Mouse (Mus musculus) heart, embryonic 14.5 days (tissue): ENCODE measurements at regions not wholly inside any gene's neighbourhood (a gene's known extent, or its start where the extent isn't known, plus 50 kb on each side); places are given as distances from the start of the nearest gene placed in this dataset.

ENCODE experiments used
- ATAC-seq: fragments of 200-750 bp; cut with Nextera tagmentation; 2 replicates; pipeline ENCODE4 v1.8.0; 2017; ENCODE audit warnings: low read depth, moderate TSS enrichment; ENCODE audit not compliant: insufficient number of reproducible peaks, insufficient read depth, low FRiP score
- H3K27ac ChIP-seq, 2 experiments: fragments of 200-500 bp in 1 of 2; fragments of 300-500 bp in 1 of 2; sonication (generic) in 1 of 2; replicated peaks in 1 of 2; 2 replicates each; pipeline ENCODE4 v1.5.1; 2012 to 2014; ENCODE audit warnings: low read depth in 2 of 2, low read length in 2 of 2, control low read depth in 1 of 2, mild to moderate bottlenecking in 1 of 2, mixed read lengths in 1 of 2; ENCODE audit not compliant: control insufficient read depth in 1 of 2, insufficient read depth in 1 of 2
- H3K27me3 ChIP-seq: fragments of 300-500 bp; sonication (generic); 2 replicates; pipeline ENCODE4 v1.6.1; 2014; ENCODE audit warnings: mild to moderate bottlenecking, low read length, control low read depth; ENCODE audit not compliant: control insufficient read depth, insufficient read depth
- H3K36me3 ChIP-seq: fragments of 300-500 bp; sonication (generic); 2 replicates; pipeline ENCODE4 v1.6.1; 2014; ENCODE audit warnings: mild to moderate bottlenecking, control low read depth, low read length, mixed read lengths; ENCODE audit not compliant: control insufficient read depth, insufficient read depth
- H3K4me1 ChIP-seq, 2 experiments: fragments of 200-500 bp in 1 of 2; fragments of 300-500 bp in 1 of 2; sonication (generic) in 1 of 2; 2 replicates each; pipeline ENCODE4 v1.6.1; 2012 to 2014; ENCODE audit warnings: low read length in 2 of 2, control low read depth in 1 of 2, mixed read lengths in 1 of 2; ENCODE audit not compliant: control insufficient read depth in 2 of 2, insufficient read depth in 2 of 2
- H3K4me2 ChIP-seq: fragments of 300-500 bp; sonication (generic); 2 replicates; pipeline ENCODE4 v1.6.1; 2014; ENCODE audit warnings: mild to moderate bottlenecking, low read length
- H3K4me3 ChIP-seq, 2 experiments: fragments of 200-500 bp in 1 of 2; fragments of 300-500 bp in 1 of 2; sonication (generic) in 1 of 2; 2 replicates each; pipeline ENCODE4 v1.5.1; 2012 to 2014; ENCODE audit warnings: low read length in 2 of 2, mild to moderate bottlenecking in 2 of 2, control low read depth in 1 of 2, low read depth in 1 of 2, moderate library complexity in 1 of 2; ENCODE audit not compliant: control insufficient read depth in 1 of 2, insufficient read depth in 1 of 2
- H3K9ac ChIP-seq: fragments of 300-500 bp; sonication (generic); 2 replicates; pipeline ENCODE4 v1.6.1; 2014; ENCODE audit warnings: mild to moderate bottlenecking, low read length
- H3K9me3 ChIP-seq: fragments of 300-500 bp; sonication (generic); 2 replicates; pipeline ENCODE4 v1.6.1; 2016; ENCODE audit warnings: low read length, control low read depth; ENCODE audit not compliant: control insufficient read depth
- WGBS: fragments of 180-500 bp; shearing (Covaris S2); extraction: QIAGEN DNeasy Blood & Tissue Kit; methylation state at CpG from one replicate; pipeline ENCODE4 v1.1.7; 2014; 5-methylcytosine and 5-hydroxymethylcytosine counted together

DNA sequence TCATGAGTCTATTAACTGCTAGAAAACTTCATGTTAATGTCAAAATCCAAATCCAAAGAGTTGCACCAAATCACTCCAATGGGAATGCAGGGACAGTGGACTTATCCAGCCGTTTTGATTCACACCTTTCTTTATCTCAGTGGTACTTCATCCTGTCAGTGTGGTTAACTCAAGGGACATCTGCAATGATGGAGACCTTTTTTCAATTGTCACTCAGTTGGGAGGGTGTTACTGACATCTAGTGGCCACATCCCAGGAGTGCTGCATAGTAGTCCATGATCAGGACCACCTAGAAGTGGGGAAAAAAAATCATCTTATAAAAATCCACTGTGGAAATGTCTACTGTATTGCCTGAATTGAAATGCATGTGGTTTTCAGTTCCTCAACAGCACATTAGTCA, 372.1 kb downstream of the Nsun3 start:
- no peaks in the 10 kb centered on the region for H3K27me3 ChIP-seq
- no peak overlapping the region for H3K4me2 ChIP-seq
- H3K9me3 ChIP-seq = no peaks in the 10 kb centered on the region
- no peak overlapping the region for H3K4me3 ChIP-seq
- H3K36me3 ChIP-seq = no peaks in the 10 kb centered on the region
- no peak overlapping the region for H3K9ac ChIP-seq
- no peak for ATAC-seq
- no peak overlapping the region for H3K27ac ChIP-seq
- 3% methylated on average over 1 of the region's 1 CpGs for WGBS
- H3K4me1 ChIP-seq = no peaks in the 10 kb centered on the region

DNA sequence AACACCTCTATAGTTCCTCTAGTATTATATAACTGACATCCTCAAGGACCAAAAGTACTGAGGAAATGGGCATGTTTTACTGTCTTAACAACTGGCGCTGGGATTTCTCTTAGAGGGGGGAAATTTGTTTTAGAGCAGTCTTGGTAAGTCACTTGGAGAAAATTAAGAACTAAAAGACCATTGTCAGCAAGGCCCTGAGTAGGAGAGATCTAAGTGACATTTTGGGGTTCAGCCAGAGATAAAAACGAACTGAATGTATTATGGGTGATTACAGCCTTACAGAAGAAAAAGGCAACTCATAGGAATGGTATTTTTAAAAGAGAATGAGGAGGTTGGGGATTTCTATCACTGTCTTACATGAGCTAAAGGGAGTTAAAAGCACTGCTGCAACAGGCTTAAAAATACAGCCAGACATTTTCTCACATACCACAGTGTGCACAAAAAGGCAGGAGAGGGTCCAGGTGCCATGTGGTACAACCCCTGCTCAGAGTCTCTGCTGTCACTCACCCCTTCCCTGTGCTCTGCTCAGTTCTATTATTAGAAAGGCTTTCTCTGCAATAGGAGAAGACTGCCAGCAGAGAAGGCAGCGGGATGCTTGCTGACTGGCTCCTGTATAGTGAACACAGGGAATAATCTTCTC, 379.0 kb downstream of the Nsun3 start:
- Histone ChIP-seq H3K4me1 (peaks cover 0 to 12% of the 10 kb centered on the region in 2 experiments; a peak in 2 of 4 replicates), H3K36me3 (no peaks in the 10 kb centered on the region), H3K27me3 (no peaks in the 10 kb centered on the region), H3K9ac (no peak overlapping the region), H3K4me2 (no peak overlapping the region), H3K4me3 (no peak overlapping the region), H3K27ac (no peak overlapping the region), H3K9me3 (no peaks in the 10 kb centered on the region)
- 35% methylated on average over 3 of the region's 3 CpGs for WGBS
- peak; percentile 66; the same call in 1 of the 2 replicates for ATAC-seq

DNA sequence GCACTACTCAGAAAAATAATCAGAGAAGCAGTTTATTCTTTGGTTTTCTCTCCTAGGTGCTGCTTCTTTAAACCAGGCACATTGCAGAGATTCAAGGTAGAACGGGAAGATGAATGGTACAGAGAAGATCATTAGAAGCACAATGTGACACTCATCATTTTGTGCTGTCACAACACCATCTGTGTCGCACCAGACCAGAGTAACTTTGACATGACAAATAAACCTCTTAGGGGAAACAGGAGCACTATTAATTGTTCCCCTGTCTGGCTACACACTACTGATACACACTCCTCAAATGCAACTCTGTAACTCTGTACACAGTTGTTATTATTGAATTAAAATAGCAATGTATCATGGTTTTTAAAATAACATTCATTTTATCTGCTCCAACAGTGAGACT, 380.2 kb downstream of the Nsun3 start:
- H3K9me3 ChIP-seq = no peaks in the 10 kb centered on the region
- H3K36me3 ChIP-seq = no peaks in the 10 kb centered on the region
- H3K27ac ChIP-seq = no peak overlapping the region
- WGBS = 78% methylated on average over 2 of the region's 2 CpGs
- H3K27me3 ChIP-seq = no peaks in the 10 kb centered on the region
- ATAC-seq = no peak
- peaks cover 0 to 12% of the 10 kb centered on the region in 2 experiments; a peak in 2 of 4 replicates for H3K4me1 ChIP-seq
- H3K4me3 ChIP-seq = no peak overlapping the region
- H3K4me2 ChIP-seq = no peak overlapping the region
- no peak overlapping the region for H3K9ac ChIP-seq

DNA sequence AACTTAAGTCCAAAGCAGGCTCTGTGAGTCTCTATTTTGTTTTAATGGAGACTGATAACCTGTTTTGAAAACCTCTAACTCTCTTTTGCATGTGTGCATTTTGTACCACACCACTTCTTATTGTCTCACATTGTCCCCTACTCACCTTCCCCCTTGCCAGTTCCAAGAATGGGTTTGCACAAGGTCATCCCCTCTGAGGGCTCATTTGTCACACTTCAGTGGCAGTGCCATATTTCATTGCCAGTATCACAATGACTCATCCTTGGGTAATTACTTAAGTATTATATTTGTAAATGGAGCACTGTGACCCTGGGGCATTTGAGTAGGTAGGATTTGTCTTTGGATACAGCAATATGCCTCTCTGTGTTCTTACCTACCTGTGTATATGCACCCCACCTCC, 429.3 kb downstream of the Nsun3 start:
- no peak overlapping the region for H3K4me2 ChIP-seq
- H3K4me1 ChIP-seq = no peaks in the 10 kb centered on the region
- no peaks in the 10 kb centered on the region for H3K9me3 ChIP-seq
- ATAC-seq = no peak
- H3K36me3 ChIP-seq = no peaks in the 10 kb centered on the region
- no peaks in the 10 kb centered on the region for H3K27me3 ChIP-seq
- H3K27ac ChIP-seq = no peak overlapping the region
- H3K4me3 ChIP-seq = no peak overlapping the region
- H3K9ac ChIP-seq = no peak overlapping the region

DNA sequence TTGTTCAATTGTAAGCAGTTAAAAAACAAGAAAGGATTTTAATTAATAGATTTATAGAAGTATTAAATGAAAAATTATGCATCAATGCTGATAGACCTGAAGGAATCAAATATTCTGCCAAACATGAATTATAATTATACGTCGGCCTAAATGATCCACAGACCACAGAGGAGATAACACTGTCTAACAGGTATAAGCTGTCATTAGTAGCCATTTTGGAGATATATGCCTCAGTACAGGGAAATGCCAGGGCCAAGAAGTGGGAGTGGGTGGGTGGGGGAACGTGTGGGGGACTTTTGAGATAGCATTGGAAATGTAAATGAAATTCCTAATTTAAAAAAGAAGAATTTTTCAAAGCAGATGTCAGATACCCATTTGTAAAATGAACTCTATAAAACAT, 430.3 kb downstream of the Nsun3 start:
- ATAC-seq = no peak
- Histone ChIP-seq H3K4me1 (no peaks in the 10 kb centered on the region), H3K9me3 (no peaks in the 10 kb centered on the region), H3K4me2 (no peak overlapping the region), H3K4me3 (no peak overlapping the region), H3K27me3 (no peaks in the 10 kb centered on the region), H3K36me3 (no peaks in the 10 kb centered on the region), H3K27ac (no peak overlapping the region), H3K9ac (no peak overlapping the region)
- WGBS = 75% methylated on average over 3 of the region's 3 CpGs

DNA sequence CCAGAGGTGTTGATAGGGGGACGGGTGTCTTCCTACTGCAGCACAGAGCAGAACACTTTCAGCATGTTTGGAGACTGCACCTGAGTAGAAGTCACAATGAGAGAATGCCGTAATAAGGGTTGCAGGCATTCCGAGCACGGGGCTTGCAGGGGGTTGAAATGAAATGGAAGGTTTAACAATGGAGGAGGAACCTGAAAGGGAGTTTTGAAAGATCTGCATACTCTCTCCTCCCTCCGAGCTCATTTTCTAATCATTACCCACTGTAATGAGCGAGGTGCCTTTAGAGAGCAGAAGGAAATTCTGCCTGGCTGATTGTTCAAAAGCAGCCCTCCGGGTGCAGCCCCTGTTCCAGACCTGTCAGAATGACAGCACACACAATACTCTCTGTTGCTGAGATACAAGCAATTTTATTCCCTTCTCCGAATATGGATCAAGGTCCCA, 430.8 kb downstream of the Nsun3 start:
- no peak overlapping the region for H3K4me3 ChIP-seq
- H3K27ac ChIP-seq = no peak overlapping the region
- no peaks in the 10 kb centered on the region for H3K27me3 ChIP-seq
- no peaks in the 10 kb centered on the region for H3K9me3 ChIP-seq
- no peaks in the 10 kb centered on the region for H3K36me3 ChIP-seq
- H3K4me2 ChIP-seq = no peak overlapping the region
- WGBS = 62% methylated on average over 8 of the region's 8 CpGs
- H3K4me1 ChIP-seq = no peaks in the 10 kb centered on the region
- ATAC-seq = no peak
- no peak overlapping the region for H3K9ac ChIP-seq

DNA sequence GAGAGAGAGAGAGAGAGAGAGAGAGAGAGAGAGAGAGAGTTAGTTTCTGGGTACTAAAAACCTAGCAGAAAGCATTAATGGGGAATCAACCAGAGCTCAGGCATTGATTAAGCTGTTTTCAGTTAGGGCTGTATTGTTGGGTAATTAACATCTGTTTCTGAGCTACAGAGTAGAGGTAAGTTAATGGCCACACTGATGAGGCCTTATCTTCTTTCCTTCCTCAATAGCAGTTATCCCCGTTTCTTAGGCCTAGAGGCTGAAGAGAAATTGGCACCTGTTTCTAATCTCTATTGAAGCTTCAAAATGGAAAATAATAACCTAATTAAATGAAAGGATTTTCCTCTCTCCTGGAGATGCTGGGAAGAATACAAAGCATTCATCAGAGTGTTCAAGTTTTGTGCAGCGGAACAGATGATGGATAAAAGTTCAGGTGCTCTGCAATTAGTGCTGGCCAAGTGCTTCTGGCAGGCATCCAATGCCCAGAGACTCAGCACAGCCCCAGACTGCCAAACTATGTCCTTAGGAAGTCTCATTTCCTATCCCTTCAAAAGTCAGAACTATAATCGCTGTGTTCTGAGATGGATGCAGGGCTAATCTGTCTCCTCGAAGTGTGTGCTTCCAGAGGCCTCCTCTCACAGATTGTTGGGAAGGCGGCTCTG, 459.1 kb downstream of the Nsun3 start:
- Histone ChIP-seq H3K4me3 (no peak overlapping the region), H3K9ac (no peak overlapping the region), H3K36me3 (no peaks in the 10 kb centered on the region), H3K27me3 (no peaks in the 10 kb centered on the region), H3K27ac (no peak overlapping the region), H3K9me3 (no peaks in the 10 kb centered on the region), H3K4me1 (no peaks in the 10 kb centered on the region), H3K4me2 (no peak overlapping the region)
- WGBS = 66% methylated on average over 5 of the region's 5 CpGs
- ATAC-seq = no peak
